Mouse (Mus musculus): Measurements from ENCODE around the gene Pnliprp2.

Gene Pnliprp2

DNA sequence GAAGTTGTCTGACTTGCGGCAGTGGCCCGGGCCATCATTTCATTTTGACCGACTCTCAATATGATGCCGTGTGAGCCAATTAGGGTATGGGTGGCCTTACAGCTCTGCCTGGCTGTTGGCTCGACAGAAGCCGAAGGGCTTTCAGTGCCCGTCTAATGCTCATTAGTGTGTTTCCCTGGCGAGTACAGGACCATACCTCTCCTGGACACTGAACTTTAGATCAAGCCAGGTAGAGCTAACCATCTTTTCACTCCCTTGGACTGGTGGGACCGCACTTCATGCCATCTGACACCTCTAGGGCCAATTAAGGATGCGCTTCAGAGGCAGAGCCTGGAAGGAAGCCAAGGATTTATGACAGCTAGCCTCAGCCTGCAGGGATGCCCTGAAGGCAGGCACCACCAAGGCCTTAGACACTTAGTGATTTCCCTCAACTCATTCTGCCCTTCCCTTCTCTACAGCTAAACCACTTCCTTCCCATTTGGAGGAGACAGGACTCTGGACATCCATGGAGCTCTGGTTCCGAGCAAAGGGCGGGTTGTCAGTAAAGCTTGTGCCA is 35.7 kb downstream of the Pnliprp2 start:
- DNase-seq (ENCODE audit: low read depth), result no peak

DNA sequence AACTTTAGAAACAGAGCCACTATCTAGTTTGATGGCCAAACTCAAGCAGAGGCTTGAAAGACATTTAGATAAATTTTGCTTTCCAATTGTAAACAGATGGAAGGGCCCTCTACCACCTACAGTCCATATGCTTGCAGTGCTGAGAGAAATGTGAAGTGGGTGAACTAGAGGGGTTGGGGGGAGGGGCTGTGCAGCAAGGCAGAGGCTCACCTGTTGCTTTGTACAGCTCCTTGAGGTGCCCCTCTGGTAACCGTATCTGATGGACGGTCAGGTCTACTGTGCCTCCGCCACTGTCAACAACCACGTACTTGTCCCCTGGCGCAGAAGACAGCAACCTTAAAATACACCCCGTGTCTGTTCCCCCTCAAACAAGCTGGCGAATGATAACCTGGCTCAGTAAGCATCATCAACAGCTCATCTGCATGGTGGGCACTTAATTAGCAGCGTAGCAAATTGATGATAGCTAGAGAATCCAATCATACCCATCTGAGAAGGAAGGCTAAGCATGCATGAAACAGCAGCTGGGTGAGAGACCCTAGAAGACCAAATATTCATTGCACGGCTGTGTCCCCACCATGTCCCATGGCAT is 45.8 kb downstream of the Pnliprp2 start:
- no peak for DNase-seq (ENCODE audit: low read depth)

- no peak for DNase-seq (ENCODE audit: low read depth)
Measured at GRCm38 (mm10) chr19:58806364-58806763, 46.8 kb downstream of the Pnliprp2 start.

DNA sequence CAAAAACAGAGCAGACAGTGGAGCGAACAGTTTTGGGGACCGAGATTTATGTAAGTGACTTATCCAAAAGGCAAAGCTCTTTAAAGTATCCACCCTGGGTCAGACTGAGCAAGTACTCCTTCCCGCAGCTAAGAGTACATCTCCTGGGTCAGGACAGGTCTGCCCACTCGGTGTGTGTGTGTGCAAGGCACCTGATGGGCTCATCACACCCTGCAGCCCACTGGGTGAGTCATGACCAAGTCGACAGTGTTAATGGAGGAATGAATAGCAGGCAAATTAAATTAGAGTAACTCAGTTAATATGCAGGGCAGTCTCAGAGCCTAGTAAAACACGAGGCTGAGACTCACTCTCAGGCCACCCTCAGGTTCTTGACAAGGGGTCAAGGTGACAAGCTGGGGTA is 49.3 kb downstream of the Pnliprp2 start:
- no peak for DNase-seq (ENCODE audit: low read depth)

DNA sequence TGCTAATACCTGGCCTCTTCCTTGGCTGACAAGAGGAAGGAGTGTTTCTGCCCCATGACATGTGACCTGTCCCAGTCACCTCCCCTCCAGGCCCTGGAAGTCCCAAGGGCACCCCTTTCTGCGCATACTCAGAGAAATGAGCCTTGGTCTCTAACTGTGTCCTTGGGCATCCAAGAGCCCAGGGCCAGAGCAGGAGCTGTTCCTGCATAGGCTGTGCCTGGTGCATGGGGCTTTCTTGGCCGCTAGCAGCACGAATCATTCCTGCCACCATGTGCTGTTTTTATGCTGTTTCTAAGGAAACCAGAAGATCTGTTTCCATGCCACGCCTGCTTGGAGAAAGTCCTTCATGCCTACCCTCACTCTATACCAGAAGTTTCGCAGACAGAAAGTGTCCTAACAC is 51.0 kb downstream of the Pnliprp2 start:
- no peak for DNase-seq (ENCODE audit: low read depth)

- DNase-seq (ENCODE audit: low read depth), result no peak
Measured at GRCm38 (mm10) chr19:58815179-58815922, 55.8 kb downstream of the Pnliprp2 start.

DNA sequence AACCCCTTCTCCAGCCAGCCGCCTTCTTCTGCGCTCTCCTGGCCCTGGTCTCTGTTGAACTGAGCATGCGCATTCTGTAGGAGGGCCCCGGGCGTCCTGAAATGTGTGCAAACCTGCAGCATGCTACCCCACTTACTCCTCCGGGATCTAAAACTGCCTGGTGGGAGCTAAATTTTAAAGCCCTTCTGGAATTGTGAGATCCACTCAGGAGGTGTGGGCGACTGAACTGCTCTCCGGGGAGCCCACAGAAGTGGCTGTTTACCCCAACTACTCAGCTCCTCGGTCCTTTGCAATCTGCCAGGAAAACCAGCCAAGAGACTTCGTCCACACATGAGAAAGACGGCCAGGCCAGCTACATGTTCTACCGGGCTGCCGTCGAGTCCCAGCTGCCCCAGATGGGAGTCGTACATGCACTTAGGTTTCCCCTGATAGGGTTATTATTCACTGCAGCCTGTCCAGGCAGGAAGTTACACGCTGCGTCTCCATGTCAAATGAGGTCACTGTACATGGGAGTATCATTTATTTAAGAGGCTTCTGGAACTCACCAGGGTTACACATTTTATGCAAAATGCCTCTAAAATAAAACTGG is 57.0 kb downstream of the Pnliprp2 start:
- no peak for DNase-seq (ENCODE audit: low read depth)

DNA sequence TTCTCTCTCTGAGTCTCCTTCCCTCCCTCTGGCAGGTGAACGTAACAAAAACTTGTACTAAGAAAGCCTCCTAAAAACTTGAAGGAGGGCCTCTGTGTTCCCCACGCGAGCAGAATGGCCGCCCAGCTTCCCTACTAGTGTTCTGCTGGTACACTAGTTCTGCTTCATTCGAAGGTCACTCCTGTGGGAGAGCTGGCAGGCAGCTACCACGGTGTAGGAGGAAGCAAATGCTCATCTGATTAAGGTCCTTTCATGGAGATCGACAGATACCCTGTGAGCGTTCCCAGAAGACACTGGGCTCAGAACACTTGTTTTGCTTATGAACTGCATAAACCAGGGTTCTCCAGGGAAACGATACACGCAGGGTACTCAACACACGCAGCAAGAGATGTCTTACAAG is 57.9 kb downstream of the Pnliprp2 start:
- DNase-seq (ENCODE audit: low read depth), result no peak

DNA sequence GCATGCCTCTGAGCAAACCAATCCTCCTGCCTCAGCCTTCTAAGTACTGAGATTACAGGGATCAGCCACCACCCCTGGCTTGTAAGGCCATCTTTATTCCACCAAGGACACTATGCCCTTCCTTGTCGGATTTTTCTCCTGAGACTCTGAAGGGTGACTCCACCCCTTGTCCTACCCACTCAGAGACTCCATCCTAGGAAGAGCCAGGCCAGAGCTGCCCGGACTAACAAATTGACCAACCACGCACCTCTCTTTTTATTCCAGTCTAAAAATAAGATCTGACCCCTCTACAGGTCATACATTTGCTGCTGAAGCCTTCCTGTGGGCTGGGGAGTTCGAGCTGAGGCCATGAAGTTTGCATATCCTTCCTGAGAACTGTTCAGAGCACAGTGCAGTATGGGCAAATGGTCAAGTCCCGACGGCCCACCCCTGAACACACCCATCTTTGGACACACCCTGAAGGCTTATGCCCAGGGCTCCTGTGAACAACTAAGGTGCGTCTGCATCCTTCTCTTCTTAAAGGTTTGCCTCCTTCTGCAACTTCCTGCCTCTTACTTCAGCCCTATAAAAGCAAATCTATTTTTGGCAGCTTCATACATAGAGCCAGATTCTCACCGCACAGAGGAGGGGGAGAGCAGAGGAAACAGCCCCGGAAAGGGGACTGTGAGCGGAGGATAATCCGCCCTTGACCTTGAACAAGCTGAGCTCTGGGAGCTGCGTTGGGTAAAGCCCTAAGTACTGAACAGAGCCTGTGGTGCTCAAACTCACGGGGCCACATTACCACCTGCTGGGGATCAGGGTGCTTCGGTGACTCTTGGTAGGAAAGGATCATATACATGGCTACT is 59.3 kb downstream of the Pnliprp2 start:
- DNase-seq (ENCODE audit: low read depth), result no peak

- no peak for DNase-seq (ENCODE audit: low read depth)
Measured at GRCm38 (mm10) chr19:58822454-58823200, 63.1 kb downstream of the Pnliprp2 start.

DNA sequence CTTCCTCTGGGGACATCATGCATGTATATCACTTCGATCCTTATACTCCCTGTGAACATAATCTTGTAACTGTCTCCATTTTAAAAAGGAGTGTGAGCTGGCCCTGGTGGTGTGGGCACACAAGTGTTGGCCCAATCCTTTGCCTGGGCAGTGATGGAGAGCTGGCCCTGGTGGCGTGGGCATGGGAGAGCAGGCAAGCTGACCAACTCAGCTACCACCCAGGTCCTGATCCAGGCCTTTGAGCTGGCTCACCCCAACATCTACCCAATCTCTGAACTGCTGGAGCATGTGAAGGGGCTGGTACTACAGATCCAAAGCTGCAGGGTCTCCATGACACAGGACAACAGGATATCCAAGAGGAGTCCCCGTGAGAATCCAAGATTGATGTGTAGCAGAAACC is 63.8 kb downstream of the Pnliprp2 start:
- no peak for DNase-seq (ENCODE audit: low read depth)

- DNase-seq (ENCODE audit: low read depth), result no peak
Measured at GRCm38 (mm10) chr19:58824316-58824715, 64.8 kb downstream of the Pnliprp2 start.

All from c-Kit-positive CD71-positive TER-119-negative erythroid progenitor cells, embryonic 14.5 days (primary cell).